Mouse (Mus musculus): ENCODE measurements at regions not wholly inside any gene's neighbourhood (a gene's known extent, or its start where the extent isn't known, plus 50 kb on each side); places are given as distances from the start of the nearest gene placed in this dataset.

GRCm38 (mm10) chr15:7459992-7460820, 62.0 kb upstream of the Egflam start:
- peak; percentile 28 to 48 for DNase-seq (ENCODE audit: low spot score in 2 of 2)

GRCm38 (mm10) chr15:7462549-7462948, 64.4 kb upstream of the Egflam start:
- DNase-seq (ENCODE audit: low spot score in 2 of 2): no peak

GRCm38 (mm10) chr15:7463444-7464350, 65.5 kb upstream of the Egflam start:
- no peak for DNase-seq (ENCODE audit: low spot score in 2 of 2)

GRCm38 (mm10) chr15:7480211-7480610, 82.0 kb upstream of the Egflam start:
- DNase-seq (ENCODE audit: low spot score in 2 of 2): no peak

DNA sequence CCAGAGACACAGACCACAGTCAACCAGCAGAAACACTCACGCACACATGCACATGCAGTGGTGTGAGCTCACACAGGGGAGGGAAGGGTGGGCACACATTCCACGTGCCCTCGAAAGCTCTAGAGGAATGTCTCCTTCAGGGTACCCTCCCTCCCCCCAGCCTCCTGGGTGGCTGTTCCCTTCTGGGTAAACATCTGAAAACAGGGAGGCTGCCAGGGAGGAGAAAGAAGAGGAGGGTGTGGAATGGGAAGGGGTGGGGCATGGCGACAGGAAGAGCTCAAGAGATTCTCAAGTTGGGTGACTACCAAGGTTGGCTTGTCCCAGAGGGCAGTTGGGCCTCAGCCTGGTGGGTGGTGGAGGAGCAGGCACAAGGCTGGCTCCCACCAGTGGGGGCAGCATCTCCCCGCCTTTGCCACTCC, 82.6 kb upstream of the Egflam start:
- DNase-seq (ENCODE audit: low spot score in 2 of 2): no peak

DNA sequence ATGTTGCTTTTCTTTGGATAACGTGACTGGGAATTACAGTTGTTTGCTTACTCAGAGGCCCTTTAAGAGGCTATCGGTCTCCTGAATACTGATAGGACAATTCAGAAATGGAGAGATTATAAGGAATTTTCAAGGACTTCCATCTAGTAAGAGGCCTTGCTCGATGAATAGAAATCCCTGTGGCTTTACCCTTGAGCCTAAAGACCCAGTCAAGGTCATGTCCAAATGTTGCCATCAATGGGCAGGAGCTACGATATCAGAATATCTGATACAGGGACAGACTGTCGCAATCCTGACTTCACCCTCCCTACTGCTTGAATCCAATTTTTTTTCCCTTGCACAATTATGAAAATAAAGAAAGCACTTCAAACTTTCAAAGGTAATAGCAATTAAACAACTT, 85.5 kb upstream of the Egflam start:
- DNase-seq (ENCODE audit: low spot score in 2 of 2): no peak

DNA sequence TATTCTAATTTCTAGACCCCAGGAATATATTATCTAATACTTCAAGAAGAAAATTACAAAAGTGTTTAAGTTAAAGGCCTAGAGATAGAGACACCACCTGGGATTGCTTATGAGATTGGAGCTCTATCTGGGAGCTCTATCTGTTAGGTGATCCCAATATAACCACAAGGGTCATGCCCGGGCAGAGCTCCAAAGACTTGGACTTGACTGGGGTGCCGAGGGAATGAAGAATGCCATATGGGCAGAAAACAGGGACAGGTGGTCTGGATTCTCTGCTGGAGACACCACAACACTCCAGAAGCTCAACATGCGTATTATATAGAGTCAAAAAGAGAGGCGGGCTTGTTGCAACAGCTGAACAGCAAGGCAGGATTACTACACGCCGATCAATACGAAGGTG, 92.9 kb upstream of the Egflam start:
- DNase-seq (ENCODE audit: low spot score in 2 of 2): no peak

GRCm38 (mm10) chr15:7493126-7493669, 95.0 kb upstream of the Egflam start:
- no peak for DNase-seq (ENCODE audit: low spot score in 2 of 2)

DNA sequence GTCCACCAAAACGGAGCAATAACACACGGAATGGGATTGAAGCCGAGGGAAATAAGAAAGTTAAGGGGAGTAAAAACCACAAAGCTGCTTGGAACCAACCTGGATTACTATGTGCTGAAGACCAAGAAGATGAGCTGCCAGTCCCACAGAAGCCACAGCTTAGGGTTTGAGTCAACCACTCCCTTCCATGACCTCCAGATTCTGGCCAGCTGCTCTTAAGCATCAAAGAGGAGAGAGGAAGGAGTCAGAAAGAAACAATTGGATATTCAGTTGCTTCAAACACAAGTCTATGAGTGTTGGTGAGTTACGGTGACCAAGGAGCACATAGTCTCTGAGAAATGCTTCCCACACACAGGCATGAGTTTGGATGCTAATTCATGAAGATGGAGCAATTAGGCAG, 99.7 kb upstream of the Egflam start:
- DNase-seq (ENCODE audit: low spot score in 2 of 2): no peak

DNA sequence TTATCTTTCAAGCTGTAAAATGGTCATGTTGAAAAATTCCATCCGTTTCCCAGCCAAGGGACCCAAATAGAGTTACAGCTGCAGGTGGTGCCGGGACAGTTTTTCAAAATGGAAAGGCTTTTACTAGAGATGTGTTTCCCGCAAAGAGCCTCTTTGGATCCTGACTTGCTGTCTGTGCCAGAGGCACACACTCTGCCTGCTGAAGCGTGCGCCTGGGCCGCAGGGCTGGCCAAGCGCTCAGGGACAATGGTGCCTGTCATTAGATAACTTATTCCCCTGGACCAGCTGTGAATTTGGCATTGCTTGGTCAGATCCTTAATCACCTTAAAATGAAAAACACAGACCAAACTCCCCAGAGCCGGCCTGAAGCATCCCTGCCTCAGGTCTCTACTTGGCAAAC, 110.3 kb upstream of the Egflam start:
- DNase-seq (ENCODE audit: low spot score in 2 of 2): no peak

GRCm38 (mm10) chr15:7514743-7515273, 116.6 kb upstream of the Egflam start:
- DNase-seq (ENCODE audit: low spot score in 2 of 2): no peak

- no peak for DNase-seq (ENCODE audit: low spot score in 2 of 2)
These were observed 123.4 kb upstream of the Egflam start for GRCm38 (mm10) chr15:7521611-7522010.

DNA sequence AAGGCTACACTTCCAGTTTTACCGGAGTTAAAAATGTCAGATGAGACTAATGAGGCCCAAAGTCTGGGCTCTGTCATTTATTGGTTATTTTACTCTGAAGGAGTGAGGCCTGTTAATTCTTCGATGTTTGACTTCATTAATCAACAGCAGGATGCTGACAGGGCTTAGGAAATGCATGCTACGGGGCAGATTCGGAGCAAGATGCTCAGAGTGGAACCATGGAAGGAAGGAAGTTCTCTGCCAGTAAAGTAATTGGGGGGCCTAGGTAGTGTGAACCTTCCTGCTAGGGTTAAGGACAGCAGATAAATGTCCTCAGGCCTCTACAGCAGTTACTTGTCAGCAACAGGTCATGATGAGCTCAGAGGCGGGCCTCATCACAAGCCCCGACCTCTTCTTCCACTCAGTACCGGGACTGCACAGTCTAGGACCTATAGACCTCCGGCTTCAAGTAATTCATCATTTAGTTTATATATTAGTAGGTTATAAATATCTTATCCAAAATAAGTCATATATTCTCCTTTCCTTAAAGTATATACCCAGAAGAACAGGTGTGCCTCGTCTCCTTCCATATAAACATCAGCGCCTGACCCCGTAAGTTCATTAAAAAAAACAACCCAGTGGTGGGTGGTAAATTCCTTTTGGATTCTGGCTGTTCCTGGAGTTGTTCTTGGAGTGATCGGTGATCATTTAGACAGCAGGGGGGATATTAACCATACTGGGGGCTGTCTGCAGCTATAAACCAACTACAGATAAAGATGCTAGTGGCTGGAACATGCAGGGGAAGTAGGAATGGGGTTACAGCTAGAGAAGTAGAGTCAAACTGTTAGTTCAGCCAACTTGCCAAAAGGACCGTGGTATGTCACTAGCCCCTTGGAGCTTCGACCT, 124.9 kb upstream of the Egflam start:
- DNase-seq (ENCODE audit: low spot score in 2 of 2): no peak

DNA sequence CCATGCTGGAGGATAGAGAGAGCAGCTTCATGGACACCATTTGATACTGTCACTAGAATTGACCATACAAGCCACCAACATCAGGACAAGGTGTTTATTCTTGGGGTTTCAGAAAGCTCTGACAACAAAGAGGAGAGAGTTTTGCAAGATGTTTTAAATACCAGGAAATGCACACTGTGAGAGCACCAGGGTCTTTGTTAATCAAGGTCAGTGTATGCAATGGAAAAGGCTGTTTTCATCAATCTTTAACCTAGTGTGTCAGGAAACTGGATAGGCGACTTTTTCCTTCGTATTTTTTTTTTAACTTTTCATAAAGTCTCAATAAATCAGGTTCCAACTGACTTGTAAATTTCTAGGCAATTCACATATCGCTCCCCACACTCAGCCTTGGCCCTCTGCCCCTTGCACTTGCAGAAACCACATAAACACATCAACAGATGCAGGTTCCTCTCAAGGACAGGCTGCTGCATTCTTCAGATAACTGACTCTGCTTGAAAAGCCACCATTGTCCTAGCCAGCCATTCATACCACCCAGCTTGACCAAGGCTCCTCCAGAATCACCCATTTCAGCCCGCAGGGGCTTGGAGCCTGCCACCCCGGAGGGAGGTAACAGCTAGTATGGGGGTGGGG, 132.9 kb upstream of the Egflam start:
- DNase-seq (ENCODE audit: low spot score in 2 of 2): no peak

GRCm38 (mm10) chr15:7537858-7538257, 139.7 kb upstream of the Egflam start:
- DNase-seq (ENCODE audit: low spot score in 2 of 2): no peak

- no peak for DNase-seq (ENCODE audit: low spot score in 2 of 2)
These were observed 155.1 kb upstream of the Egflam start for GRCm38 (mm10) chr15:7553190-7553895.

GRCm38 (mm10) chr15:7554433-7554832, 156.2 kb upstream of the Egflam start:
- DNase-seq (ENCODE audit: low spot score in 2 of 2): no peak

- DNase-seq (ENCODE audit: low spot score in 2 of 2): no peak
These were observed 165.1 kb upstream of the Egflam start for GRCm38 (mm10) chr15:7563279-7563678.

DNA sequence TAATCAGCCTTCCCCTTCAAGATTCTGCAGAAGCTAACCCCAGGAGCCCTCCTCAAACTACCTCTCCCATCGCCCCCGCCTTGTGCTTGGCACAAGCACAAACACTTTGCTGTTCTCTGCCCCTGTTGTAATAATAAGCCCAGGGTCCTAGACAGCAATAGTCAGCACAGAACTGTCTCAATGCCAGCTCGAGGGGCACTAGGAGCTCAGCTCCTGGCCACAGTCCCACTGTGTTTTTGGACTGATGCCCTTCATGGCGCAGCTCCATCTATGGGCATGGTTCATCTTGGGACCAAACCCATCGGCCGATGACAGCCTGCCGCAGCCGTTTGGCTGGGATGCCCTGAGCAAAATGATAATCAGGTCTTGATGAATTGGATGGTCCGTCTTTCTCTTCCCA, 165.5 kb upstream of the Egflam start:
- peak; percentile 3 to 5 for DNase-seq (ENCODE audit: low spot score in 2 of 2)

DNA sequence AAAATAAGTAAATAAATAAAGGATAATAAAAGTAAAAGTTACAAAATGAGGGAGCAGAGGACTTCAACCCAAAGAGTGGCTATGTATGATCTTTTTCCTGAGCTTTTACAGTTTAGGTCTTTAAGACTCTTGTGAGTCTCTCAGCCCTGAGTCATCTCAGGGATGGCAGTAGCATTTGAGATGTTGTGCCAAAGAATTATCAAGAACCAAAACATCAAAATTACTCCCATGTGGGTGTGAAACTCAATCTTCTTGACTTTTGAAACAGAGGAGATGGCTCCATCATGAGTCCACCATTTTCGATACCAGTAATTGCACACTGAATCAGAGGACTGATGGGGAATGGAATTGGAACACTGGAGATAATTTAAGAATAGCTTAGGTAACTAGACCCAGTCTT, 174.0 kb upstream of the Egflam start:
- no peak for DNase-seq (ENCODE audit: low spot score in 2 of 2)

Measured in left cerebral cortex, adult 8-10 months (tissue).